Mouse (Mus musculus) MEL (cell line): ENCODE data around the gene Wwc2. TPM values are rescaled to one million over a fixed set of nuclear protein-coding genes. Genes with fewer than 3 reads are reported as not detected.

ENCODE experiments used
- DNase-seq: peaks from one replicate; pipeline ENCODE4 v3.0.0; 2011; ENCODE audit warnings: low read depth, low spot score
- H3K27ac ChIP-seq: 2 replicates; pipeline ENCODE4 v1.5.1; 2012; ENCODE audit warnings: low read depth, mild to moderate bottlenecking, control low read depth, low read length, moderate library complexity; ENCODE audit not compliant: control insufficient read depth
- H3K27me3 ChIP-seq, 2 experiments: fragments of 150-350 bp in 1 of 2; sonication (generic) in 1 of 2; 2 replicates each; pipeline ENCODE4 v1.6.1; 2012; ENCODE audit warnings: low read length in 2 of 2, mild to moderate bottlenecking in 2 of 2, improper control_type of control experiment in 1 of 2, moderate library complexity in 1 of 2; ENCODE audit not compliant: insufficient read depth in 2 of 2, control insufficient read depth in 1 of 2
- H3K36me3 ChIP-seq, 2 experiments: 2 replicates each; pipeline ENCODE4 v1.6.1; 2012 to 2014; ENCODE audit warnings: low read length in 2 of 2, improper control_type of control experiment in 1 of 2, inconsistent platforms in 1 of 2, mild to moderate bottlenecking in 1 of 2; ENCODE audit not compliant: insufficient read depth in 2 of 2, control insufficient read depth in 1 of 2
- H3K4me1 ChIP-seq, 2 experiments: fragments of 150-350 bp in 1 of 2; sonication (generic) in 1 of 2; 2 replicates each; pipeline ENCODE4 v1.6.1; 2012; ENCODE audit warnings: low read length in 2 of 2, improper control_type of control experiment in 1 of 2, mild to moderate bottlenecking in 1 of 2; ENCODE audit not compliant: insufficient read depth in 2 of 2, control insufficient read depth in 1 of 2
- H3K4me3 ChIP-seq, 2 experiments: fragments of 150-350 bp in 1 of 2; sonication (generic) in 1 of 2; 2 replicates each; pipeline ENCODE4 v1.5.1; 2012; ENCODE audit warnings: low read depth in 2 of 2, low read length in 2 of 2, mild to moderate bottlenecking in 2 of 2, moderate library complexity in 2 of 2, control low read depth in 1 of 2, improper control_type of control experiment in 1 of 2; ENCODE audit not compliant: control insufficient read depth in 1 of 2, insufficient read depth in 1 of 2
- H3K79me2 ChIP-seq: 2 replicates; pipeline ENCODE4 v1.6.1; 2012; ENCODE audit warnings: mild to moderate bottlenecking, low read length, moderate library complexity; ENCODE audit not compliant: control insufficient read depth, poor library complexity, insufficient read depth
- H3K9ac ChIP-seq: 2 replicates; pipeline ENCODE4 v1.6.1; 2012; ENCODE audit warnings: low read depth, mild to moderate bottlenecking, control low read depth, low read length, moderate library complexity; ENCODE audit not compliant: control insufficient read depth, poor library complexity, severe bottlenecking
- H3K9me3 ChIP-seq: fragments of 150-350 bp; sonication (generic); replicated peaks from 2 replicates; pipeline ENCODE4 v1.6.1; 2012; ENCODE audit warnings: mild to moderate bottlenecking, low read length, improper control_type of control experiment, moderate library complexity; ENCODE audit not compliant: insufficient read depth
- CTCF ChIP-seq, 3 experiments: IDR thresholded peaks in 2 of 3; conservative IDR thresholded peaks in 1 of 3; 2 replicates each; pipeline ENCODE4 v1.5.1; 2011 to 2012; ENCODE audit warnings: low read length in 3 of 3, low read depth in 2 of 3, mild to moderate bottlenecking in 2 of 3, improper control_type of control experiment in 1 of 3, inconsistent platforms in 1 of 3, mixed read lengths in 1 of 3, moderate library complexity in 1 of 3; ENCODE audit not compliant: control insufficient read depth in 1 of 3, insufficient read depth in 1 of 3, poor library complexity in 1 of 3, severe bottlenecking in 1 of 3
- MAFK ChIP-seq: IDR thresholded peaks from 2 replicates; pipeline ENCODE4 v1.6.1; 2011; ENCODE audit warnings: low read depth, mild to moderate bottlenecking, low read length, improper control_type of control experiment, borderline replicate concordance
- MAX ChIP-seq: IDR thresholded peaks from 2 replicates; pipeline ENCODE4 v1.6.1; 2011; ENCODE audit warnings: low read length, improper control_type of control experiment
- MXI1 ChIP-seq: IDR thresholded peaks from 2 replicates; pipeline ENCODE4 v1.6.1; 2011; ENCODE audit warnings: mild to moderate bottlenecking, low read depth, low read length, improper control_type of control experiment
- MYB ChIP-seq: IDR thresholded peaks from 2 replicates; pipeline ENCODE4 v1.6.1; 2011; ENCODE audit warnings: mild to moderate bottlenecking, low read depth, low read length, improper control_type of control experiment
- NRF1 ChIP-seq: IDR thresholded peaks from 2 replicates; pipeline ENCODE4 v1.6.1; 2014; ENCODE audit warnings: low read depth, mild to moderate bottlenecking, inconsistent platforms, low read length, improper control_type of control experiment, moderate library complexity; ENCODE audit not compliant: poor library complexity, insufficient read depth, severe bottlenecking
- POLR2AphosphoS2 ChIP-seq: IDR thresholded peaks from 2 replicates; pipeline ENCODE4 v1.6.1; 2011; ENCODE audit warnings: low read length, improper control_type of control experiment
- RAD21 ChIP-seq: IDR thresholded peaks from 2 replicates; pipeline ENCODE4 v1.6.1; 2011; ENCODE audit warnings: mild to moderate bottlenecking, low read depth, low read length, improper control_type of control experiment
- SMC3 ChIP-seq: IDR thresholded peaks from 2 replicates; pipeline ENCODE4 v1.6.1; 2011; ENCODE audit warnings: low read depth, low read length, improper control_type of control experiment
- TAL1 ChIP-seq: IDR thresholded peaks from 2 replicates; pipeline ENCODE4 v1.6.1; 2012; ENCODE audit warnings: mild to moderate bottlenecking, inconsistent platforms, low read length, moderate library complexity, mixed read lengths
- TCF12 ChIP-seq: IDR thresholded peaks from 2 replicates; pipeline ENCODE4 v1.6.1; 2014; ENCODE audit warnings: low read depth, mild to moderate bottlenecking, inconsistent platforms, low read length, improper control_type of control experiment, moderate library complexity
- USF2 ChIP-seq, 2 experiments: IDR thresholded peaks; 2 replicates each; pipeline ENCODE4 v1.6.1; 2011 to 2012; ENCODE audit warnings: improper control_type of control experiment in 2 of 2, low read length in 2 of 2, borderline replicate concordance in 1 of 2, inconsistent platforms in 1 of 2, low read depth in 1 of 2, mild to moderate bottlenecking in 1 of 2; ENCODE audit not compliant: insufficient read depth in 1 of 2
- ZC3H11A ChIP-seq: IDR thresholded peaks from 2 replicates; pipeline ENCODE4 v1.6.1; 2012; ENCODE audit warnings: low read depth, mild to moderate bottlenecking, inconsistent platforms, low read length, improper control_type of control experiment
- ZMIZ1 ChIP-seq: IDR thresholded peaks from 2 replicates; pipeline ENCODE4 v1.6.1; 2012; ENCODE audit warnings: low read depth, mild to moderate bottlenecking, inconsistent platforms, low read length, improper control_type of control experiment, moderate library complexity
- polyA plus RNA-seq, 2 experiments: library from polyadenylated mRNA; stranded (reverse) in 1 of 2; unstranded in 1 of 2; fragments of >175 nt in 1 of 2; fragments of >200 nt in 1 of 2; gene quantifications; 2 replicates each; pipeline versions ENCODE4 v1.2.1 to v1.2.4; 2012; ENCODE audit warnings: low replicate concordance in 2 of 2, low read depth in 1 of 2; ENCODE audit not compliant: insufficient read length in 2 of 2, insufficient read depth in 1 of 2, missing spikeins in 1 of 2
- total RNA-seq: library from RNA; depleted of rRNA; stranded (reverse); fragments of 300-350 nt; gene quantifications from 2 replicates; pipeline ENCODE4 v1.2.3, GENCODE M21; 2012; rRNA removed

The Wwc2 gene
- total and polyA plus RNA-seq, 3 experiments: 7.5 to 14.8 TPM; not detected in 1

GRCm38 (mm10) chr8:47779589-47779988 is 211.1 kb downstream of the Wwc2 start:
- Histone ChIP-seq H3K36me3 (no peaks in the 10 kb centered on the region), H3K27me3 (no peaks in the 10 kb centered on the region)

DNA sequence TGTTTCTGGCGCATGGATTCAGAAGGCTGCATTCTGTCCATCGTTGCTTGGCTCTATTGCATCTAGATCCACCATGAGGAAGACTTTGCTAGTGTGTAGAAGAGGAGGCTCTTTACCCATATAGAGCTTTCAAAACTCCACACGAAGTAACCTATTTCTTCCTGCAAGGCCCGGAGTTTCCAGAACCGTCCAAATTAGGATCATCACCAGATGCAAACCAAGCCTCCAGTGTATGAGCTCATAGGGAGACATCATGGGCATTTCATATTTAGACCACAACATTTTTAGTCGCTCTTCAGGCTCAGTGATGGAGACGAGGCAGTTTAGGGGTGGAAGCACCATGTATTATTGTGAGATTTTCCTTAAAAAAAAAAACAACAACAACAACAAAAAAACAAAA is 213.3 kb downstream of the Wwc2 start:
- H3K9me3 ChIP-seq: no peaks in the 10 kb centered on the region
- no peak for DNase-seq
- no peak overlapping the region for H3K27ac ChIP-seq
- no peaks in the 10 kb centered on the region for H3K79me2 ChIP-seq
- peaks cover 0 to 3% of the 10 kb centered on the region in 2 experiments; a peak in 2 of 4 replicates for H3K27me3 ChIP-seq
- H3K9ac ChIP-seq: no peak overlapping the region
- H3K36me3 ChIP-seq: no peaks in the 10 kb centered on the region
- no peak overlapping the region for H3K4me3 ChIP-seq
- no peaks in the 10 kb centered on the region for H3K4me1 ChIP-seq
- TF ChIP-seq ZMIZ1 (no peak), MAX (no peak), TAL1 (no peak), MYB (no peak), SMC3 (no peak), USF2 (IDR thresholded peaks at IDR 0.05; ENCODE audit: borderline replicate concordance in 1 of 2, insufficient read depth in 1 of 2, low read depth in 1 of 2, low read length in 2 of 2) (no peak), CTCF (IDR thresholded peaks at IDR 0.05 in 2 of 3, conservative IDR thresholded peaks at IDR 0.05 in 1 of 3; ENCODE audit: control insufficient read depth in 1 of 3, insufficient read depth in 1 of 3, low read depth in 2 of 3, low read length in 3 of 3, poor library complexity in 1 of 3, severe bottlenecking in 1 of 3) (no peak), RAD21 (no peak), POLR2AphosphoS2 (no peak), ZC3H11A (no peak), TCF12 (no peak), MAFK (no peak)

More at GRCm38 (mm10) chr8:47779589-47779988, 211.1 kb downstream of the Wwc2 start:
- Histone ChIP-seq H3K9me3 (no peaks in the 10 kb centered on the region), H3K4me1 (no peaks in the 10 kb centered on the region), H3K9ac (no peak overlapping the region), H3K27ac (no peak overlapping the region), H3K79me2 (no peaks in the 10 kb centered on the region), H3K4me3 (no peak overlapping the region)
- no peak for TF ChIP-seq MYB
- no peak for TF ChIP-seq MXI1
- no peak for TF ChIP-seq NRF1
- DNase-seq: no peak

Other genes with a start within 250 kb of the Wwc2 start
- not detected in 2 replicates for gene Cldn24, start 168.8 kb downstream of the Wwc2 start, total RNA-seq
- gene Cldn24, start 168.8 kb downstream of the Wwc2 start, polyA plus RNA-seq: not detected
- not detected in 2 replicates for gene Cldn22, start 166.4 kb downstream of the Wwc2 start, total RNA-seq
- gene Cldn22, start 166.4 kb downstream of the Wwc2 start, polyA plus RNA-seq: not detected
- gene Dctd, start 108.2 kb upstream of the Wwc2 start, total RNA-seq: 47.2 and 59.5 TPM in 2 replicates
- gene Dctd, start 108.2 kb upstream of the Wwc2 start, polyA plus RNA-seq: 10 to 100 TPM; 78.0 to 79.9 TPM